Mouse (Mus musculus) ovary, postnatal 36 days (tissue): ENCODE data around the gene Tmem144.

Experiments
- DNase-seq: peaks from one replicate; pipeline ENCODE4 v3.0.0; 2022; ENCODE audit warnings: low spot score, mixed read lengths

Tmem144 gene

GRCm38 (mm10) chr3:79852654-79853166 is at the start of gene Tmem144:
Tmem144 (minus strand) TSS chr3:79852773.
- DNase-seq: no peak

- DNase-seq: no peak
Measured at GRCm38 (mm10) chr3:79901734-79902133, 49.2 kb upstream of the Tmem144 start.

GRCm38 (mm10) chr3:79901321-79901720 is 48.7 kb upstream of the Tmem144 start:
- no peak for DNase-seq

- DNase-seq: no peak
Measured at GRCm38 (mm10) chr3:79900502-79900901, 47.9 kb upstream of the Tmem144 start.

- DNase-seq: no peak
Measured at GRCm38 (mm10) chr3:79899906-79900305, 47.3 kb upstream of the Tmem144 start.

GRCm38 (mm10) chr3:79898514-79898913 is 45.9 kb upstream of the Tmem144 start:
- no peak for DNase-seq

- DNase-seq: no peak
Measured at GRCm38 (mm10) chr3:79897534-79898370, 45.2 kb upstream of the Tmem144 start.

- no peak for DNase-seq
Measured at GRCm38 (mm10) chr3:79887966-79888365, 35.4 kb upstream of the Tmem144 start.

GRCm38 (mm10) chr3:79887161-79887855 is 34.7 kb upstream of the Tmem144 start:
- DNase-seq: no peak

- peak; percentile 19 for DNase-seq
Measured at GRCm38 (mm10) chr3:79886357-79887091, 34.0 kb upstream of the Tmem144 start.

GRCm38 (mm10) chr3:79885686-79886356 is 33.2 kb upstream of the Tmem144 start:
- DNase-seq: peak; percentile 36

- DNase-seq: peak; percentile 56
Measured at GRCm38 (mm10) chr3:79884761-79885189, 32.2 kb upstream of the Tmem144 start.

- no peak for DNase-seq
Measured at GRCm38 (mm10) chr3:79884305-79884704, 31.7 kb upstream of the Tmem144 start, which contains the start of gene Fam198b. Fam198b (plus strand) TSS chr3:79884533.

- peak; percentile 62 for DNase-seq
Measured at GRCm38 (mm10) chr3:79883092-79883491, 30.5 kb upstream of the Tmem144 start.

- no peak for DNase-seq
Measured at GRCm38 (mm10) chr3:79881645-79882044, 29.1 kb upstream of the Tmem144 start.

GRCm38 (mm10) chr3:79879246-79879645 is 26.7 kb upstream of the Tmem144 start:
- DNase-seq: no peak

GRCm38 (mm10) chr3:79878350-79878749 is 25.8 kb upstream of the Tmem144 start:
- DNase-seq: no peak

- DNase-seq: no peak
Measured at GRCm38 (mm10) chr3:79875471-79875870, 22.9 kb upstream of the Tmem144 start.

- DNase-seq: no peak
Measured at GRCm38 (mm10) chr3:79867121-79867709, 14.6 kb upstream of the Tmem144 start.

GRCm38 (mm10) chr3:79866526-79866925 is 14.0 kb upstream of the Tmem144 start:
- DNase-seq: no peak

GRCm38 (mm10) chr3:79866089-79866488 is 13.5 kb upstream of the Tmem144 start:
- no peak for DNase-seq
